Mouse (Mus musculus) large intestine, adult 2 months (tissue): ENCODE data around the gene Mybph. TPM values are rescaled to one million over a fixed set of nuclear protein-coding genes. Genes with fewer than 3 reads are reported as not detected.
A peak's percentile ranks its signal among the peaks of the same experiment; 100 is the strongest.

Experiments used
- DNase-seq: peaks from one replicate; pipeline ENCODE4 v3.0.0-alpha.2; 2012; ENCODE audit warnings: low read depth, low spot score
- WGBS: fragments of 180-500 bp; shearing (Covaris S2); methylation state at CpG from one replicate; pipeline ENCODE4 v1.1.7; 2018; 5-methylcytosine and 5-hydroxymethylcytosine counted together
- polyA plus RNA-seq: library from polyadenylated mRNA; depleted of rRNA; stranded (reverse); fragments of >200 nt; gene quantifications from 2 replicates; pipeline ENCODE4 v1.2.3, GENCODE M21; 2012; rRNA removed

The Mybph gene
- polyA plus RNA-seq, result 0.12 and 0.14 TPM in 2 replicates

DNA sequence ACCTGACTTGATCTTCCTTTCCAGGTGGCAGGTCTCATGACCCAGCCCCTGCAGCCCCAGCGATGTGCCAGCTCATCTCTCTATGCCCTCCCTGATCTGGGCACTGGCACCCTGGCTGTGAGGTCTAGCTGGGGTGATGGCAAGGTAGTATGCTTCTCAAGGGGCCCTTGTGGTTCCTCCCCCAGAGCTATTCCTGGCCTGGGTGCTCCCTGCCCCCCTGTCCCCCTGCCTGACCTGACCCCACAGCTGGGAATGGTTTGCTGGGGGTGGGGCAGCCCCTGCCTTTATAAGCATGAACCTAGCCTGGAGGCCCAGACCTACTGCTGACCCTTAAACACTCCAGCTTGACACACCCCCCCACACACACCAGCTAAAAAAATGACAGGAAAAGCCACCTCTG lies at the start of gene Mybph:
Gene Mybph, plus strand, starts transcription at position 323 of the 400 bp plus-strand sequence.
- 86% methylated on average over 1 of the region's 1 CpGs for WGBS
- DNase-seq, result no peak

DNA sequence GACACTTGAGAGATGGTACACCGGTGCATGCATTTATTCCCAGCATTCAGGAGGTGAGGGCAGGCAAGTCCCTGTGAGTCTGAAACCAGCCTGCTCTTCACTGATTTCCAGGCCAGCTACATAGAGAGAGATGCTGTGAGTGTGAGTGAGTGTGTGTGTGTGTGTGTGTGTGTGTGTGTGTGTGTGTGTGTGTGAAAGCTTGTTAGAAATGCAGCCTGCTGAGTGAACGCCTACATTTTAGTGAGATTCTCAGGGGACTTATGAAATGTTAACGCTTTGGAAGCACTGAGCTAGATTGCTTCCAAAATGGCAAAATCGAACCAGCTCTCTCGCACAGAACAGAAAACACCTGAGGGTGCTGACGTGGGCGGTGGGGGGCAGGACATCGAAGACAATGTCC lies 47.2 kb upstream of the Mybph start:
- DNase-seq, result no peak
- 87% methylated on average over 8 of the region's 8 CpGs for WGBS

DNA sequence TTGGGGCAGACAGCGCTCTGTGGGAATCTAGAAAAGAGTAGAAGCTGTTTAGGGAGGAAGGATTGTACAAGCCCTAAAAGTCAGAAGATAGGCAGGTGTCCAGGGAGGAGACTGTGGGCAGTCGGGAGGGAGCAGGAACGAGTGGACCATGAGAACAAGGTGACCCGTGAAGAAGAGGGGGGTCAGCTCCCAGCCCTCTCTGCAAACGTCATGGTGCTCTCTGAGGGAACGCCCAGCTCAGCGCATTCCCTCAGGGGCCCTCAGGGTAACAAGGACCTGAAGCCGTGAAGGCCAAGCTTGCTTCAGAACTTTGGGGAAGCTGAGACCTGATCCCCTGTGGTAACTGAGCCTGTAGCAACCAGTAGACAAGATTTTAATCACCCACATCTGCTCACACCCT lies 43.2 kb upstream of the Mybph start:
- DNase-seq, result no peak
- WGBS, result 53% methylated on average over 8 of the region's 8 CpGs

DNA sequence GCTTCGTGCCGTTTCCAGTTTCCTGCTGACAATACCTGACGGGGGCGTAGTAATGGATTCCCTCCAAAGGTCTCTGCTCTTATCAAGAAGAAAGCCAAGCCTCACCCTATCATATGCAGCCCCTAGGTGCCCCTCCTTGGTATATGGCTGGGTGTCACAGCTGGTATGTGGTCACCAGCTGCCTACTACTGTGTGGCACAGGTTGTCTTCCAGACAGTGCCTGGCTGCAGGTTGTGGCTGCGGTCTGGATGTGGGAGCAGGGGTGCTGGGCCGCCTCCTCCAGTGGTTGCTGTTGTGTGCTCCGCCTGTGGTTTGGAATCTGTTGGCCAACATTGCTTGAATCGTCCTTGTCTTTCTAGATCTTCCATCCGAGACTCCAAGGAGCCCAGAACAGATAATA lies 42.5 kb upstream of the Mybph start:
- WGBS, result 83% methylated on average over 9 of the region's 9 CpGs
- DNase-seq, result no peak

DNA sequence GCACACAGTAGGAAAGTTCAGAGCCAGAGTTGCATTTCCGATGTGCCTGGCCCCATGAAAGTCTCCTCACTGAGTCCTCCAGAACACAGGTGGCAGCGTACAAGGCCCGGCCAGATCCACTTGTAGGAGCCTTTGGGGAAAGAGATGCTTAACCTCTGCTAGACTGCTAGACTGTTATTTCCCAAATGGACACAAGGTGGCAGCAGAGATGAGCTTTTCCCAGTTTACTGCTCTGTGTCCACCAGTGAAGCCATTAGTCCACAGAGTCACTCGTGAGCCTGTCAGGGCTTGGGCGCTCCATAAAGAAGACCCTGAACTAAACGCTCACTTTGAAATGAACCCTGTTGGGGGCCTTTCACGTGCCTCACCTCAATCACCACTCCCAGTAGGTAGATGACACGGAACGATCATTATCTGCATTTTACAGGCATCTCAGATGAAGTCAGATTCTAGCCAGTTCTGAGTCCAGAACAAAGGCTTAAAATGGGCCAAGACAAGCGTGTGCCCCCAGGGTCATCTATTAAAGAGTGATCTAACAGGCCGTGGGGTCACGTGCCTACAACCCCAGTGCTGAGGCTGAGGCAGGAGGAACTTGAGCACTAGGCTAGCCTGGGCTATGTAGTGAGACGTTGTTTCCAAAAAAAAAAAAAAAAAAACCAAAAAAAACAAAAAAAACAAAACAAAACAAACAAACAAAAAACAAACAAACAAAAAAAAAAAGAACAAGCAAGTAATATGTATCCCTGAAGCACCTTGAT lies 41.4 kb upstream of the Mybph start:
- WGBS, result 22% methylated on average over 13 of the region's 13 CpGs
- peak; percentile 72 for DNase-seq

DNA sequence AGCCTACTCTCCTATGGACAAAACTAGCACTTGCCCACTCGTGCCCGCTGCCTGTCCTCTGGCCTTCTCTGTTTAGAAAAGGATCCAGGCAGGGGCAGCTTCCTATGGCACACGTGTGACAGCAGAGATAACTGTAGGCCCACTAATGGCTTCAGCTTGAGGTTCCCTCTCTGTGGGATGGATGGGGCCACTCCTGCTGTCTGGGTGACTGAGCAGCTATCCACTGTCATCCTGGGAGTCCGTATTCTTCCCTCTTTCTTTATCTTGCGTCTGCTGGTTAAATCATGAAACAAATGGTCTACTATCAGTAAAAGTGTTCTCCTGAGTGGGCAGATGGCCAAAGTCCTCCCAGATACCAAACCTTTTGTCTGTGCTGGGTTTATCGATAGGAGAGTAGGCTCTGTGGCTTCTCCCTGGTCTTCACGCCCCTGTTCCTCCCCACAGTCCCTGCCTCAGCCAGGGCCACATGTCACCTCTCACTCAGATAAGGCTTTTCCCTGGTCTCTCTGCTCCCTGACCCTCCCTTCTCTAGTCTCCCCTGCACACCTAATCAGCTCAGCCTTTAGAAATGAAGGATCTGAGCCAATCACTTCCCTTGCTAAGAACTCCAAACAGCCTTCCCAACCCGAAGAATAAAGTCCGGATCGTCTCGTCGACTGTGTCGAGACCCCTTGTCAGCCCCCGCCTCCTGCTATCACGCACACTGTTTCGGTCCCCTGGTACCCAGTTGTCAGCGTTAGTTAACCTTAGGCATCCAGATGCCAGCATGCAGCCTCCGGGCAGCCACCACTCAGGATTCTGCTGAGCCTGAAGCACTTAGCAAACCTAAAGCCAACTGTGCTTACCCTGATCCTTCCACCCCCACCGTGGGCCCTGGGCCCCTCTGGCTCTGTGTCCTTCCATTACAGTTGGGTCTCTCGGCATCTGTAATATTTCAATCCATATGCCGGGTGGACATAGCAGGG lies 40.3 kb upstream of the Mybph start:
- DNase-seq, result no peak
- WGBS, result 79% methylated on average over 21 of the region's 21 CpGs

DNA sequence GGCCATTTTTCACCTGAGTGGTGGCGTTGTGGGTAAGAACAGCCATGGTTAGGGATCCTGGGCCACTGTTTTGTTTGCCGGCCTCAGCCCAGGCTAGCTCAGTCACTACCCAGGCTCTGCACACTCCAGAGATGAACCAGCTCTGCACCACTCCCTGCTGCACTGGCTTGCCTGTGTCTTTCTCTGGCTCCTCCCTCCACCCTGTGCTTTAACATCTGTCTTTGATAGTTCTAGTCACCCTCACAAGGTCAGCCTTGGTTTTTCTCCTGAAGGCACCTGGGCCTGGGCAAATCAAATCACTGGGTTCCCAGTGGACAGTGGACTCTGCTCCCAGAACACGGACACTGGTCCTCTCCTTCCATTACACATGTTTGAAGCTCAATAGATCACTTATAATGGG lies 39.1 kb upstream of the Mybph start:
- no peak for DNase-seq
- 77% methylated on average over 3 of the region's 3 CpGs for WGBS

DNA sequence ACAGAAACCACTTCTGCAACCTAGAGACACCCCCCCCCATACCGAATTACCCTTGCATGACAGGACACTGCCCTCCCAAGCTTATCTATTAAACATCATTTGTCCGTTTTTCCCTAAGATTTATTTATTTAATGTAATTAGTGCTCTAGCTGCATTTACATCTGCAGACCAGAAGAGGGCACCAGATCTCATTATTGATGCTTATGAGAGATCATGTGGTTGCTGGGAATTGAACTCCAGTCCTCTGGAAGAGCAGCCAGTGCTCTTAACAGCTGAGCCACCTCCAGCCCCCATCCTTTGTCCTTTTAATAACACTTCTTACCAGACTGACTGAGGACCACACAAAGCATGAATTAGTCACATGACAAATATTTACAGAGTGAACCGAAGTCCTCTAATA lies 38.6 kb upstream of the Mybph start:
- no peak for DNase-seq
- 48% methylated on average over 3 of the region's 3 CpGs for WGBS

DNA sequence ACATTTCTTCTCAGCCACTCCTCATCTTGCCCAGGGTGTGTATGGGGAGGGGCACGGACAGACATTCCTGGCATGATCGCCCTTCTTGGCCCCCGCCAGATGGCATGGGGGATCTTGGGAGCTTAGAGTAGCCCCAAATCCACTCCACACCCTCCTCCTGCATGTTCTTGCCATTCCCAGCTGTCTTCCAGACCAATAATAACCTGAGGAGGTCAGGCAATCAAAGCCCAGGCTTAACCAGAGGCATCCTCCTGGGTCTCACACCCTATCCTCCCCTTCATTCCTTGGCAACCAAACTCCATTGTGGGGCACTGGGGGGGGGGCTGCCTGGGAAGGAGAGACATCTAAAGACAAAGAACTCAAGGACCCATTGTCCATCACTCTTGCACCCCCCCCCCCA lies 32.8 kb upstream of the Mybph start:
- DNase-seq, result no peak
- WGBS, result 77% methylated on average over 3 of the region's 3 CpGs

DNA sequence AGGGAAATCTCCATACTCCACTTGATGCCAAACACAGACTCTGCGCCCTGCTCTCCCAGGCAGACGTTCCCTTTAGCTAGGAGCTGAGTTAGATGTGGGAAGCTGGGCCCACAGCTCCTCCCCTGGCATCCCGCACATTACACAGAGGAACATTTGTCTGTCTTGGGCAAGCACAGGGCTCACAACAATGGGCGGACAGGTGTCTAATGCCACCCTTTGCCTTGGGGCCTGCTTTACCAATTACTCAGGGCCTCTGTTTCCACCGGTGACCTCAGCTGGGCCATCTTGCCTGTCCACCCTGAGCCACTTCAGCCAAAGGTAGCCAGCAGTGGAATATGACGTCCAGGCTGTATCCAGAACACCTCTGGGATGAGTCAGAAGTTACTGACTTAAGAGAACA lies 31.8 kb upstream of the Mybph start:
- WGBS, result 82% methylated on average over 6 of the region's 6 CpGs
- DNase-seq, result no peak

DNA sequence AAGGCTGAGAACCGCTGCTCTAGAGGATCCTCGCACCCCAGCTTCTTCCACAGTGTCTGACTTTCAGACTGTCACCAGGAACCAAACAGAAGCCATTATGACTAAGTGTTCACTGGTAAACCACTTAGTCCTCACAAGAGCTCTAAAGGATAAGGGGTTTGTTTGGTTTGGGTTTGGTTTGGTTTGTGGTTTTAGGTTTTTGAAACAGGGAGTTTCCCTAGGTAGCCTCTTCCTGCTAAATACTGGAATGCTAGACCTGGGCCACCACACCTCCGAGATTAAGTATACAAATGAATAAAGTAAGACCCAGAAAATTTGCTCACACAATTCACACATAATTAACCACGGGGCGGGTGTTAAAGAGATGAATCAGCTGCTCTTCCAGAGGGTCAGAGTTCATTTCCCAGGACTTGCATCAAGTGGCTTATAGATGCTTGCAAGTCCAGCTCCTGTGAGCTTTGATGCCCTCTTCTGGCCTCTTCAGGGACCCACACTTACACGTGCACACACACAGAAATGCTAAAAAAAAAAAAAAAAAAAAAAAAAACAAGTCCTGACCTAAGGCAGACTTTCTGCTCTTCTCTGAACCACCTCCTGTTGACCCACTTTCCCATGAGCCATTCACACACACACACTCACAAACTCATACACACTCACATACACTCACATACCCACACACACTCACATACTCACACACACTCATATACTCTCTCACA lies 30.6 kb upstream of the Mybph start:
- DNase-seq, result no peak
- 62% methylated on average over 6 of the region's 6 CpGs for WGBS

DNA sequence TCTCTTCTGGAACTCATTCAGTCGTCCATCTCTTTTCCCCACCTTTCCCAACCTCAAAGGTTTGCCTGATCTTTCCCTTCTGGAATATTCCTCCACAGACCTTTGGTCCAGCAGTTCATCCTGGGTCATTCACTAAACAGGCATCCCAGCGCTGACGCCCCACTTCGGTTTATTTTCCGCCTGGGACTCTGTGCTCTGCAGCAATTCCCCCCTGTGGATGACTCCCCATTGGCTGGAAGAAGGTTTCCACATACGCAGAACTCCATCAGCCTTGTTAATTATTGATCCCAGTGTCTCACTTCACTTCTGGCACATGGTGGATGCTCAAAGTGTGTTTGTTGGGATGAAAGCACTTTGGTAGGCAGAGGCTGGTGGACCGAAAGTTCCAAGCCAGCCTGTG lies 29.8 kb upstream of the Mybph start:
- WGBS, result 47% methylated on average over 7 of the region's 7 CpGs
- no peak for DNase-seq

DNA sequence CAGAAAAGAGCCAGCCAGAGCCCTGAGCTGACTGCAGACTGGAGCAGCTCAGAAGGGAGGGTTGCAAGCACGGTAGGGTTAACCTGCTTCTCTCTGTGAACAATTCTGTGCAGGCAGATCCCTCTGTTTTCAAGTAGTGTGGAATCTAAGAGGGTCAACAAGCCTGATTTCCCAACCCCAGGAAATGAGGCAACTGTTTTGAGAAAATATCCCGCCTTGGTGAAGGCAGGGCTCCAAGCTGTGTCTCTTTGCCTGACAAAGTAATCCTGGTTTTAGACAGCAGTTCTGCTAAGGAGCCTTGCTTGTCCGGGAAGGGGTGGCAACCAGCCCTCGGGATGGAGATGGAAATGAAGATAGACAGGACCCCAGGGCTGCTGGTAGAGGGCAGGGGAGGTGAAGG lies 28.8 kb upstream of the Mybph start:
- 65% methylated on average over 4 of the region's 4 CpGs for WGBS

DNA sequence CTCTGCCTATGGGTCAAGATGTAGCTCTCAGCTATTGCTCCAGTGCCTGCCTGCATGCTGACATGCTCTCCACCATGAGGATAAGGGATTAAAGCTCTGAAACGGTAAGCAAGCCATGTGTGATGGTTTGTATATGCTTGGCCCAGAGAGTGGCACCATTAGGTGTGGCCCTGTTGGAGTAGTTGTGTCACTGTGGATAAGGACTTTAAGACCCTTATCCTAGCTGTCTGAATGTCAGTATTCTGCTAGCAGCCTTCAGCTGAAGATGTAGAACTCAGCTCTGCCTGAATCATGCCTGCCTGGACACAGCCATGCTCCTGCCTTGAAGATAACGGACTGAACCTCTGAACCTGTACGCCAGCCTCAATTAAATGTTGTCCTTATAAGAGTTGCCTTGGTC lies 26.7 kb upstream of the Mybph start:
- DNase-seq, result no peak
- 96% methylated on average over 3 of the region's 3 CpGs for WGBS

More for the DNA sequence above, 28.8 kb upstream of the Mybph start:
- no peak for DNase-seq

DNA sequence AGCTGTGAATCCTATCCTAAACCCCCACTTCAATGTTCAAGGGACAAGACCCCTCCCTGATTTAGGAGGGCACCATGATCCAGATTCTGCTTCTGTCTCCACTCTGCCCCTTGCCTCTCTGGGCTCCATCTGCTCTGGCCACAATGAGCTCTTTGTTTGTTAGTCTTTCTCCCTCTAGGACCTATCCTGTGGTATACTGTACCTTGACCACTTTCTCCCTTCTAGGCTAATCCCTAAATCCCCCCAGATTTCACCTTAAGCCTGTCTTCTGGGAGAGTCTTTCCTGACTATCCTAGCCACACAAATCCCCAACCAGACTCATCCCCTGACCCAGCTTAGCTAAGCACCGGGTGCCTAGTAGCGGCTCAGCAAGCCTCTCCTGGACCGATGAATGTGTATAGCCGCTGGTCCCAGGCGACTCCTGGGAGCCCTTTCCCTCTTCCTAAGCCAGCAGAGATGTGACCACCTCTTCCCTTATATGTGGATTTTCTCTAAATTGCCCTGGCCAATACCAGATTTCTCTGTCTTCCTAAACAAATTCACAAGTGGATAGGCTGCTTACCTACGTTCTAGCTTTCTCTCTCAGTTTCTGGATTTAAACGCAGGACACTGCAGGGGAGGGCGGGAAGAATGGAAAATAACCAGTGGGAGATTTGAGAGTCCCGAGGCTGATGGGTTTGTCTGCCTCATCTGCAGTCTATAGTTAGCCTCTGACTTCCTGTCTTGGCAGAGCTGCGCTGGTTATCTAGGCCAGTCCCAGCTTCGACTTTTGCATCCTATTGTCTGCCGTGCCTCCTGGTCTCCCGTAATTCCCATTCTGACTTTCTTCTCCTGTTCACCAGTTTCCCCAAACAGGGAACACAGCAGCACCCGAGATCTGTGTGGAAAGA lies 25.6 kb upstream of the Mybph start:
- 72% methylated on average over 14 of the region's 14 CpGs for WGBS
- no peak for DNase-seq

DNA sequence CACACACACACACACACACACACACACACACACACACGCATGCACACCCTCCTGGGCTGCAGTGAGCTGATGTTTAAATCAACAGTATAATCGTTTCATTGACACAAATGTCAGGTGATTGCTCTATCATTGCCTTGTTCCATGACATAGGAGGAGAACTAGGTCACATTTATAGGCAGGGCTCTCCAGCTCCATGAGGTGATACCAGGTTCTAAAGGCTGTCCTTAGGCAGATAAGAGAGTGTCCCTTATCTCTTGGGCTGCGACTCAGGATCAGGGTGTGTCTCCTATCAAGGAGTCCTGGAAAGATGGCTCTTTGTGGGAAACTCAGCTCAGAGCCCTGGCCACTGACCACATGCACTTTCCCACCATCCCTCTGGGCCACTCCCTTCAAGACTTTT lies 24.7 kb upstream of the Mybph start:
- no peak for DNase-seq
- WGBS, result 36% methylated on average over 3 of the region's 3 CpGs

DNA sequence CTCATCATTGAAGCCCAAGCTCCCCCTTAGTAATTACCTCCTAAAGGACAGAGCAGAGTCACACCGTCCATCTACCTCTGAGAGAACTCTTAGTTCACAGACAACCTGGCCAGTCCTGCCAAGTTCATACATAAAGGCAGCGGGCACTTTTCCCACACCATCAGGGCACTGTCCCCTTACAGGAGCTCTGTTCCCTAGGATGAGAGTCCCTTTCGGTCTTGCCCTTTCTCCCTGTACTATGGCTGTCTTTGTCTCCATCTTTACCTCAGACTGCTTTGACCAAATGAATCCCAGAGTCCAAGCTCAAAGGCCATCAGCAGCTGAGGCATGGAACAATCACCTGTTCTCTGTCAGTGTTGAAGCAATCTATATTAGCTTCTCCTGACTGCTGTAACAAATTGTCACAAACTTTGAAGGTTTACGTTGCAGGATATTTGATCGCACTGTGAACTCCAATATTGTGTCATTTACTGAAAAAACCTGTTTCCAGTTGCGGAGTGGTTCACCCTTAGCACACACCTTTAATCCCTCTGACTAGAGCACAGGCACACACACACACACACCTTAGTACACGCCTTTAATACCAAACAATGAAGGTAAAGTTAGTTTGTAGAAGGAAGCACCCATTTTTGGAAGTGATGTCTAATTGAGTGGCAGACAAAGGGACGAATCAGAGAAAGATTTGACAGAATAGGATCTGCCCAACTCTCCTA lies 24.1 kb upstream of the Mybph start:
- DNase-seq, result no peak
- 82% methylated on average over 8 of the region's 8 CpGs for WGBS

DNA sequence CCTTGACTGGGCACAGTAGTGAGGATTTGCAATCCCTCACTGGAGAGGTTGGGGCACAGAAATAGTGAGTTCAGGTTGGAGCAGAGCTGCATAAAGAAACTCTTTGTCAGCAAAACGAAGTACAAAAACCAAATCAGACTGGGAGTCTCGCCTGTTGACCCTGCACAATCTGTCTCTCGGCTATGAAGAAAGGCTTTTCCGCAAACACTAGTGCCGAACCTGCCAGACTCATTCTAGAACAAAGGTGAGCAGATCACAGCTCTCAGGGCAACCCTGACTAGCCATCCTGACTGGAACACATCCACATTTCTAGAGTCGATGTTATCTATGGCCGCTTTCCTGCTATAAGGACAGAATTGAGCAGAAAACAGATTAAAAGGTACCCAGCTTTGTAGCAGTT lies 20.2 kb upstream of the Mybph start:
- no peak for DNase-seq
- 57% methylated on average over 7 of the region's 7 CpGs for WGBS

DNA sequence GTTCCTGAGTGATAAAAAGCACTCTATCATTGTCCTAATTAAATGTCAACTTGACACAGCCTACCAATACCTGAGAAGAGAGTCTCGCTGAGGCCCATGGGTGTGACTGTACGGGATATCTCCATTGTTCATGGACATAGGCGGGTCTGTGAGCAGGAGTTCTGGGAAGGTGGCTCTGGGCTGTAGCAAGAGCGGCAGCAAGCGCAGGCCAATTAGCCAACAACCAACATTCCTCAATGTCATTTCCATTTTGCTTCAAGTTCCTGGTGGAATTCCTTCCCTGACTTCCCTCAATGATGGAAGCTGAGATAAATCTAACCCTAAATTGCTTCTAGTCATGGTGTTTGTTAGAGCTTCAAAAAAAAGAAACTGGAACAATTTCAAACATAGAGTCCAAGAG lies 15.3 kb upstream of the Mybph start:
- 73% methylated on average over 5 of the region's 5 CpGs for WGBS
- DNase-seq, result no peak
